In genomic region chr2:164448140-164448539, GRCm38 (mm10) we compare ENCODE assay signal across 30 mouse cellular contexts. TPM values are rescaled to one million over a fixed set of nuclear protein-coding genes. Genes with fewer than 3 reads are reported as not detected.
"Had no signal": no experiment of that assay in that cellular context is flagged by ENCODE, and none has a peak within 500 bp of the region (broad histone marks: within the 10 kb centered on the region; RNA-seq: fewer than 3 reads in every experiment).

No protein-coding gene starts in this region.

- H3K4me1 ChIP-seq: liver, embryonic 13.5 days; liver, embryonic 15.5 days had no signal

- H3K27me3 ChIP-seq: heart, embryonic 13.5 days; hindbrain, embryonic 13.5 days; hindbrain, embryonic 15.5 days; limb, embryonic 15.5 days had no signal

- DNase-seq: forebrain, postnatal 0 days; gastrocnemius, postnatal 14 days; gastrocnemius, postnatal 36 days; heart, adult 11 months; heart, adult 2 months; heart, postnatal 14 days; heart, postnatal 36 days; kidney, adult 18-20 months; kidney, postnatal 14 days; layer of hippocampus, adult 9-11 months; layer of hippocampus, postnatal 36 days; left cerebral cortex, postnatal 4 days; liver, embryonic 13.5 days had no signal

- H3K9me3 ChIP-seq: heart, embryonic 13.5 days; heart, embryonic 15.5 days; hindbrain, embryonic 13.5 days; hindbrain, embryonic 15.5 days; limb, embryonic 13.5 days; limb, embryonic 15.5 days; liver, embryonic 13.5 days; liver, embryonic 15.5 days had no signal

- H3K27ac ChIP-seq: heart, adult 2 months; heart, embryonic 15.5 days; hindbrain, embryonic 13.5 days; hindbrain, embryonic 15.5 days; hindbrain, postnatal 0 days; limb, embryonic 13.5 days; limb, embryonic 15.5 days; liver, embryonic 13.5 days; liver, embryonic 15.5 days had no signal

- H3K4me2 ChIP-seq: heart, embryonic 11.5 days; heart, embryonic 15.5 days; hindbrain, embryonic 13.5 days; hindbrain, embryonic 15.5 days; limb, embryonic 13.5 days; limb, embryonic 15.5 days; liver, embryonic 13.5 days; liver, embryonic 15.5 days had no signal

- ATAC-seq: forebrain, postnatal 0 days; hindbrain, postnatal 0 days; intestine, embryonic 16.5 days had no signal

- H3K9ac ChIP-seq: forebrain, postnatal 0 days; heart, embryonic 15.5 days; hindbrain, embryonic 13.5 days; hindbrain, embryonic 15.5 days; limb, embryonic 13.5 days; limb, embryonic 15.5 days; liver, embryonic 13.5 days; liver, embryonic 15.5 days had no signal

- H3K4me3 ChIP-seq: heart, adult 2 months; heart, embryonic 13.5 days; heart, embryonic 15.5 days; hindbrain, embryonic 13.5 days; hindbrain, embryonic 15.5 days; limb, embryonic 13.5 days; limb, embryonic 15.5 days; liver, embryonic 13.5 days; liver, embryonic 15.5 days had no signal

- H3K36me3 ChIP-seq: heart, embryonic 13.5 days; heart, embryonic 15.5 days; hindbrain, embryonic 13.5 days; hindbrain, embryonic 15.5 days; limb, embryonic 13.5 days; limb, embryonic 15.5 days; liver, embryonic 13.5 days; liver, embryonic 15.5 days had no signal

RNA-seq across cellular contexts. Expression of gene Trp53tg5, which starts 25.4 kb away (rescaled TPM):
- polyA plus RNA-seq: forebrain, postnatal 0 days; gonadal fat pad, adult 2 months; heart, adult 2 months; heart, embryonic 11.5 days; heart, embryonic 13.5 days; heart, embryonic 15.5 days; heart, postnatal 0 days; hindbrain, embryonic 11.5 days; hindbrain, embryonic 15.5 days; hindbrain, postnatal 0 days; intestine, embryonic 14.5 days; intestine, embryonic 16.5 days; kidney, embryonic 16.5 days; large intestine, adult 2 months; limb, embryonic 11.5 days; limb, embryonic 13.5 days; limb, embryonic 15.5 days; liver, embryonic 13.5 days; liver, embryonic 15.5 days had no signal
